Mouse (Mus musculus): ENCODE measurements around the gene Rbpjl. TPM values are rescaled to one million over a fixed set of nuclear protein-coding genes. Genes with fewer than 3 reads are reported as not detected.

The Rbpjl gene
- polyA plus RNA-seq, 1 experiment from 2014 or later, result not detected

- Histone ChIP-seq H3K9me3 (ENCODE audit: control insufficient read depth, low read length) (no peaks in the 10 kb centered on the region), H3K4me2 (ENCODE audit: low read depth, low read length, severe bottlenecking) (no peak overlapping the region), H3K9ac (ENCODE audit: low read length) (no peak overlapping the region), H3K27me3 (ENCODE audit: control insufficient read depth, insufficient read depth, low read length) (no peaks in the 10 kb centered on the region), H3K27ac (ENCODE audit: low read depth, low read length) (no peak overlapping the region), H3K4me3 (ENCODE audit: low read depth, low read length) (no peak overlapping the region), H3K36me3 (ENCODE audit: control insufficient read depth, insufficient read depth, low read length) (no peaks in the 10 kb centered on the region), H3K4me1 (replicated peaks; ENCODE audit: control insufficient read depth, insufficient read depth, low read length) (0 out of 2 replicates have a peak, but pooled peaks cover 7% of the 10 kb centered on the region)
- ATAC-seq (replicated peaks; ENCODE audit: low FRiP score), result no peak
- DNase-seq (ENCODE audit: low spot score), result no peak
- 48% methylated on average over 5 of the region's 5 CpGs for WGBS
Measured at GRCm38 (mm10) chr2:164428451-164428850, 25.5 kb downstream of the Rbpjl start.

GRCm38 (mm10) chr2:164429881-164430615 lies 27.1 kb downstream of the Rbpjl start:
- Histone ChIP-seq H3K9me3 (ENCODE audit: control insufficient read depth, low read length) (no peaks in the 10 kb centered on the region), H3K27ac (ENCODE audit: low read depth, low read length) (no peak overlapping the region), H3K4me2 (ENCODE audit: low read depth, low read length, severe bottlenecking) (no peak overlapping the region), H3K4me3 (ENCODE audit: low read depth, low read length) (no peak overlapping the region), H3K4me1 (replicated peaks; ENCODE audit: control insufficient read depth, insufficient read depth, low read length) (0 out of 2 replicates have a peak, but pooled peaks cover 7% of the 10 kb centered on the region), H3K27me3 (ENCODE audit: control insufficient read depth, insufficient read depth, low read length) (no peaks in the 10 kb centered on the region), H3K9ac (ENCODE audit: low read length) (no peak overlapping the region), H3K36me3 (ENCODE audit: control insufficient read depth, insufficient read depth, low read length) (no peaks in the 10 kb centered on the region)
- ATAC-seq (replicated peaks; ENCODE audit: low FRiP score), result no peak
- 44% methylated on average over 15 of the region's 15 CpGs for WGBS
- DNase-seq (ENCODE audit: low spot score), result no peak

- Histone ChIP-seq H3K4me3 (ENCODE audit: low read depth, low read length) (no peak overlapping the region), H3K4me2 (ENCODE audit: low read depth, low read length, severe bottlenecking) (no peak overlapping the region), H3K4me1 (replicated peaks; ENCODE audit: control insufficient read depth, insufficient read depth, low read length) (0 out of 2 replicates have a peak, but pooled peaks cover 7% of the 10 kb centered on the region), H3K36me3 (ENCODE audit: control insufficient read depth, insufficient read depth, low read length) (no peaks in the 10 kb centered on the region), H3K27ac (ENCODE audit: low read depth, low read length) (no peak overlapping the region), H3K9me3 (ENCODE audit: control insufficient read depth, low read length) (no peaks in the 10 kb centered on the region), H3K27me3 (ENCODE audit: control insufficient read depth, insufficient read depth, low read length) (no peaks in the 10 kb centered on the region), H3K9ac (ENCODE audit: low read length) (no peak overlapping the region)
- DNase-seq (ENCODE audit: low spot score), result no peak
- no peak for ATAC-seq (replicated peaks; ENCODE audit: low FRiP score)
- 20% methylated on average over 7 of the region's 7 CpGs for WGBS
Measured at GRCm38 (mm10) chr2:164430697-164431096, 27.8 kb downstream of the Rbpjl start.

GRCm38 (mm10) chr2:164431676-164432465 lies 28.9 kb downstream of the Rbpjl start:
- 72% methylated on average over 9 of the region's 9 CpGs for WGBS
- DNase-seq (ENCODE audit: low spot score), result no peak
- H3K27me3 ChIP-seq (ENCODE audit: control insufficient read depth, insufficient read depth, low read length), result no peaks in the 10 kb centered on the region
- H3K27ac ChIP-seq (ENCODE audit: low read depth, low read length), result no peak overlapping the region
- ATAC-seq (replicated peaks; ENCODE audit: low FRiP score), result no peak
- no peaks in the 10 kb centered on the region for H3K36me3 ChIP-seq (ENCODE audit: control insufficient read depth, insufficient read depth, low read length)
- 0 out of 2 replicates have a peak, but pooled peaks cover 9% of the 10 kb centered on the region for H3K4me1 ChIP-seq (replicated peaks; ENCODE audit: control insufficient read depth, insufficient read depth, low read length)
- no peak overlapping the region for H3K9ac ChIP-seq (ENCODE audit: low read length)
- no peaks in the 10 kb centered on the region for H3K9me3 ChIP-seq (ENCODE audit: control insufficient read depth, low read length)
- no peak overlapping the region for H3K4me2 ChIP-seq (ENCODE audit: low read depth, low read length, severe bottlenecking)
- H3K4me3 ChIP-seq (ENCODE audit: low read depth, low read length), result no peak overlapping the region

GRCm38 (mm10) chr2:164432541-164433191 lies 29.7 kb downstream of the Rbpjl start:
- H3K9ac ChIP-seq (ENCODE audit: low read length), result no peak overlapping the region
- no peak for DNase-seq (ENCODE audit: low spot score)
- 43% methylated on average over 22 of the region's 22 CpGs for WGBS
- no peaks in the 10 kb centered on the region for H3K9me3 ChIP-seq (ENCODE audit: control insufficient read depth, low read length)
- H3K36me3 ChIP-seq (ENCODE audit: control insufficient read depth, insufficient read depth, low read length), result no peaks in the 10 kb centered on the region
- no peaks in the 10 kb centered on the region for H3K27me3 ChIP-seq (ENCODE audit: control insufficient read depth, insufficient read depth, low read length)
- H3K4me3 ChIP-seq (ENCODE audit: low read depth, low read length), result no peak overlapping the region
- H3K27ac ChIP-seq (ENCODE audit: low read depth, low read length), result no peak overlapping the region
- no peak for ATAC-seq (replicated peaks; ENCODE audit: low FRiP score)
- H3K4me2 ChIP-seq (ENCODE audit: low read depth, low read length, severe bottlenecking), result no peak overlapping the region
- 0 out of 2 replicates have a peak, but pooled peaks cover 9% of the 10 kb centered on the region for H3K4me1 ChIP-seq (replicated peaks; ENCODE audit: control insufficient read depth, insufficient read depth, low read length)

- Histone ChIP-seq H3K36me3 (ENCODE audit: control insufficient read depth, insufficient read depth, low read length) (no peaks in the 10 kb centered on the region), H3K4me3 (ENCODE audit: low read depth, low read length) (no peak overlapping the region), H3K4me1 (replicated peaks; ENCODE audit: control insufficient read depth, insufficient read depth, low read length) (0 out of 2 replicates have a peak, but pooled peaks cover 9% of the 10 kb centered on the region), H3K9me3 (ENCODE audit: control insufficient read depth, low read length) (no peaks in the 10 kb centered on the region), H3K27ac (ENCODE audit: low read depth, low read length) (no peak overlapping the region), H3K27me3 (ENCODE audit: control insufficient read depth, insufficient read depth, low read length) (no peaks in the 10 kb centered on the region), H3K4me2 (ENCODE audit: low read depth, low read length, severe bottlenecking) (no peak overlapping the region), H3K9ac (ENCODE audit: low read length) (no peak overlapping the region)
- 82% methylated on average over 9 of the region's 9 CpGs for WGBS
- ATAC-seq (replicated peaks; ENCODE audit: low FRiP score) (no peak), DNase-seq (ENCODE audit: low spot score) (no peak)
Measured at GRCm38 (mm10) chr2:164433278-164433895, 30.4 kb downstream of the Rbpjl start.

- WGBS, result 83% methylated on average over 3 of the region's 3 CpGs
- Histone ChIP-seq H3K27me3 (ENCODE audit: control insufficient read depth, insufficient read depth, low read length) (no peaks in the 10 kb centered on the region), H3K4me1 (replicated peaks; ENCODE audit: control insufficient read depth, insufficient read depth, low read length) (0 out of 2 replicates have a peak, but pooled peaks cover 5% of the 10 kb centered on the region), H3K9me3 (ENCODE audit: control insufficient read depth, low read length) (no peaks in the 10 kb centered on the region), H3K9ac (ENCODE audit: low read length) (no peak overlapping the region), H3K27ac (ENCODE audit: low read depth, low read length) (no peak overlapping the region), H3K36me3 (ENCODE audit: control insufficient read depth, insufficient read depth, low read length) (no peaks in the 10 kb centered on the region), H3K4me2 (ENCODE audit: low read depth, low read length, severe bottlenecking) (no peak overlapping the region), H3K4me3 (ENCODE audit: low read depth, low read length) (no peak overlapping the region)
- no peak for ATAC-seq (replicated peaks; ENCODE audit: low FRiP score)
- no peak for DNase-seq (ENCODE audit: low spot score)
Measured at GRCm38 (mm10) chr2:164434681-164435080, 31.7 kb downstream of the Rbpjl start.

Measured in forebrain, embryonic 11.5 days (tissue).